Mouse (Mus musculus) MEL (cell line): ENCODE data around the gene Marc2. TPM values are rescaled to one million over a fixed set of nuclear protein-coding genes. Genes with fewer than 3 reads are reported as not detected.

Experiments
- DNase-seq: peaks from one replicate; pipeline ENCODE4 v3.0.0; 2011; ENCODE audit warnings: low read depth, low spot score
- H3K27ac ChIP-seq: 2 replicates; pipeline ENCODE4 v1.5.1; 2012; ENCODE audit warnings: low read depth, mild to moderate bottlenecking, control low read depth, low read length, moderate library complexity; ENCODE audit not compliant: control insufficient read depth
- H3K27me3 ChIP-seq, 2 experiments: fragments of 150-350 bp in 1 of 2; sonication (generic) in 1 of 2; 2 replicates each; pipeline ENCODE4 v1.6.1; 2012; ENCODE audit warnings: low read length in 2 of 2, mild to moderate bottlenecking in 2 of 2, improper control_type of control experiment in 1 of 2, moderate library complexity in 1 of 2; ENCODE audit not compliant: insufficient read depth in 2 of 2, control insufficient read depth in 1 of 2
- H3K36me3 ChIP-seq, 2 experiments: 2 replicates each; pipeline ENCODE4 v1.6.1; 2012 to 2014; ENCODE audit warnings: low read length in 2 of 2, improper control_type of control experiment in 1 of 2, inconsistent platforms in 1 of 2, mild to moderate bottlenecking in 1 of 2; ENCODE audit not compliant: insufficient read depth in 2 of 2, control insufficient read depth in 1 of 2
- H3K4me1 ChIP-seq, 2 experiments: fragments of 150-350 bp in 1 of 2; sonication (generic) in 1 of 2; 2 replicates each; pipeline ENCODE4 v1.6.1; 2012; ENCODE audit warnings: low read length in 2 of 2, improper control_type of control experiment in 1 of 2, mild to moderate bottlenecking in 1 of 2; ENCODE audit not compliant: insufficient read depth in 2 of 2, control insufficient read depth in 1 of 2
- H3K4me3 ChIP-seq, 2 experiments: fragments of 150-350 bp in 1 of 2; sonication (generic) in 1 of 2; 2 replicates each; pipeline ENCODE4 v1.5.1; 2012; ENCODE audit warnings: low read depth in 2 of 2, low read length in 2 of 2, mild to moderate bottlenecking in 2 of 2, moderate library complexity in 2 of 2, control low read depth in 1 of 2, improper control_type of control experiment in 1 of 2; ENCODE audit not compliant: control insufficient read depth in 1 of 2, insufficient read depth in 1 of 2
- H3K79me2 ChIP-seq: 2 replicates; pipeline ENCODE4 v1.6.1; 2012; ENCODE audit warnings: mild to moderate bottlenecking, low read length, moderate library complexity; ENCODE audit not compliant: control insufficient read depth, poor library complexity, insufficient read depth
- H3K9ac ChIP-seq: 2 replicates; pipeline ENCODE4 v1.6.1; 2012; ENCODE audit warnings: low read depth, mild to moderate bottlenecking, control low read depth, low read length, moderate library complexity; ENCODE audit not compliant: control insufficient read depth, poor library complexity, severe bottlenecking
- H3K9me3 ChIP-seq: fragments of 150-350 bp; sonication (generic); replicated peaks from 2 replicates; pipeline ENCODE4 v1.6.1; 2012; ENCODE audit warnings: mild to moderate bottlenecking, low read length, improper control_type of control experiment, moderate library complexity; ENCODE audit not compliant: insufficient read depth
- CHD2 ChIP-seq: IDR thresholded peaks from 2 replicates; pipeline ENCODE4 v1.6.1; 2011; ENCODE audit warnings: low read length, improper control_type of control experiment
- CTCF ChIP-seq, 3 experiments: IDR thresholded peaks in 2 of 3; conservative IDR thresholded peaks in 1 of 3; 2 replicates each; pipeline ENCODE4 v1.5.1; 2011 to 2012; ENCODE audit warnings: low read length in 3 of 3, low read depth in 2 of 3, mild to moderate bottlenecking in 2 of 3, improper control_type of control experiment in 1 of 3, inconsistent platforms in 1 of 3, mixed read lengths in 1 of 3, moderate library complexity in 1 of 3; ENCODE audit not compliant: control insufficient read depth in 1 of 3, insufficient read depth in 1 of 3, poor library complexity in 1 of 3, severe bottlenecking in 1 of 3
- E2F4 ChIP-seq: IDR thresholded peaks from 2 replicates; pipeline ENCODE4 v1.6.1; 2011; ENCODE audit warnings: low read depth, low read length, improper control_type of control experiment, borderline replicate concordance
- ELF1 ChIP-seq: IDR thresholded peaks from 2 replicates; pipeline ENCODE4 v1.6.1; 2014; ENCODE audit warnings: low read depth, mild to moderate bottlenecking, inconsistent platforms, low read length, improper control_type of control experiment, moderate library complexity
- EP300 ChIP-seq, 2 experiments: IDR thresholded peaks; 2 replicates each; pipeline ENCODE4 v1.6.1; 2011; ENCODE audit warnings: improper control_type of control experiment in 2 of 2, low read length in 2 of 2, low read depth in 1 of 2, mild to moderate bottlenecking in 1 of 2
- ETS1 ChIP-seq: IDR thresholded peaks from 2 replicates; pipeline ENCODE4 v1.6.1; 2012; ENCODE audit warnings: low read depth, mild to moderate bottlenecking, inconsistent platforms, low read length, improper control_type of control experiment, moderate library complexity
- GABPA ChIP-seq: IDR thresholded peaks from 2 replicates; pipeline ENCODE4 v1.6.1; 2012; ENCODE audit warnings: low read depth, mild to moderate bottlenecking, inconsistent platforms, low read length, improper control_type of control experiment, moderate library complexity
- GATA1 ChIP-seq: IDR thresholded peaks from 2 replicates; pipeline ENCODE4 v1.6.1; 2011; ENCODE audit warnings: low read depth, low read length, improper control_type of control experiment
- HCFC1 ChIP-seq: IDR thresholded peaks from 2 replicates; pipeline ENCODE4 v1.6.1; 2012; ENCODE audit warnings: low read depth, mild to moderate bottlenecking, inconsistent platforms, low read length, improper control_type of control experiment, moderate library complexity
- JUND ChIP-seq: IDR thresholded peaks from 2 replicates; pipeline ENCODE4 v1.6.1; 2011; ENCODE audit warnings: low read depth, mild to moderate bottlenecking, improper control_type of control experiment, low read length
- KAT2A ChIP-seq: conservative IDR thresholded peaks from 2 replicates; pipeline ENCODE4 v1.6.1; 2012; ENCODE audit warnings: low read depth, low read length, improper control_type of control experiment, inconsistent platforms
- MAX ChIP-seq: IDR thresholded peaks from 2 replicates; pipeline ENCODE4 v1.6.1; 2011; ENCODE audit warnings: low read length, improper control_type of control experiment
- MAZ ChIP-seq: IDR thresholded peaks from 2 replicates; pipeline ENCODE4 v1.6.1; 2012; ENCODE audit warnings: low read depth, mild to moderate bottlenecking, inconsistent platforms, low read length, improper control_type of control experiment
- MEF2A ChIP-seq: IDR thresholded peaks from 2 replicates; pipeline ENCODE4 v1.6.1; 2014; ENCODE audit warnings: low read depth, mild to moderate bottlenecking, inconsistent platforms, low read length, improper control_type of control experiment; ENCODE audit not compliant: poor library complexity, insufficient replicate concordance, severe bottlenecking; ENCODE audit errors: extremely low read depth
- MXI1 ChIP-seq: IDR thresholded peaks from 2 replicates; pipeline ENCODE4 v1.6.1; 2011; ENCODE audit warnings: mild to moderate bottlenecking, low read depth, low read length, improper control_type of control experiment
- MYB ChIP-seq: IDR thresholded peaks from 2 replicates; pipeline ENCODE4 v1.6.1; 2011; ENCODE audit warnings: mild to moderate bottlenecking, low read depth, low read length, improper control_type of control experiment
- MYC ChIP-seq: IDR thresholded peaks from 2 replicates; pipeline ENCODE4 v1.6.1; 2011; ENCODE audit warnings: low read depth, mild to moderate bottlenecking, low read length, improper control_type of control experiment, moderate library complexity
- NELFE ChIP-seq: IDR thresholded peaks from 2 replicates; pipeline ENCODE4 v1.6.1; 2011; ENCODE audit warnings: low read depth, low read length, improper control_type of control experiment
- NRF1 ChIP-seq: IDR thresholded peaks from 2 replicates; pipeline ENCODE4 v1.6.1; 2014; ENCODE audit warnings: low read depth, mild to moderate bottlenecking, inconsistent platforms, low read length, improper control_type of control experiment, moderate library complexity; ENCODE audit not compliant: poor library complexity, insufficient read depth, severe bottlenecking
- POLR2AphosphoS5 ChIP-seq: IDR thresholded peaks from 2 replicates; pipeline ENCODE4 v1.6.1; 2012; ENCODE audit warnings: low read depth, borderline replicate concordance, mild to moderate bottlenecking, inconsistent platforms, low read length, moderate library complexity, mixed read lengths
- RAD21 ChIP-seq: IDR thresholded peaks from 2 replicates; pipeline ENCODE4 v1.6.1; 2011; ENCODE audit warnings: mild to moderate bottlenecking, low read depth, low read length, improper control_type of control experiment
- RCOR1 ChIP-seq: IDR thresholded peaks from 2 replicates; pipeline ENCODE4 v1.6.1; 2012; ENCODE audit warnings: low read depth, mild to moderate bottlenecking, inconsistent platforms, low read length, improper control_type of control experiment
- SIN3A ChIP-seq: IDR thresholded peaks from 2 replicates; pipeline ENCODE4 v1.6.1; 2012; ENCODE audit warnings: low read length, improper control_type of control experiment, inconsistent platforms
- SMC3 ChIP-seq: IDR thresholded peaks from 2 replicates; pipeline ENCODE4 v1.6.1; 2011; ENCODE audit warnings: low read depth, low read length, improper control_type of control experiment
- TAL1 ChIP-seq: IDR thresholded peaks from 2 replicates; pipeline ENCODE4 v1.6.1; 2012; ENCODE audit warnings: mild to moderate bottlenecking, inconsistent platforms, low read length, moderate library complexity, mixed read lengths
- TCF12 ChIP-seq: IDR thresholded peaks from 2 replicates; pipeline ENCODE4 v1.6.1; 2014; ENCODE audit warnings: low read depth, mild to moderate bottlenecking, inconsistent platforms, low read length, improper control_type of control experiment, moderate library complexity
- UBTF ChIP-seq: IDR thresholded peaks from 2 replicates; pipeline ENCODE4 v1.6.1; 2012; ENCODE audit warnings: low read depth, mild to moderate bottlenecking, inconsistent platforms, low read length, improper control_type of control experiment, moderate library complexity, borderline replicate concordance; ENCODE audit not compliant: insufficient read depth
- USF1 ChIP-seq: IDR thresholded peaks from 2 replicates; pipeline ENCODE4 v1.6.1; 2014; ENCODE audit warnings: low read depth, mild to moderate bottlenecking, inconsistent platforms, low read length, improper control_type of control experiment, moderate library complexity
- USF2 ChIP-seq, 2 experiments: IDR thresholded peaks; 2 replicates each; pipeline ENCODE4 v1.6.1; 2011 to 2012; ENCODE audit warnings: improper control_type of control experiment in 2 of 2, low read length in 2 of 2, borderline replicate concordance in 1 of 2, inconsistent platforms in 1 of 2, low read depth in 1 of 2, mild to moderate bottlenecking in 1 of 2; ENCODE audit not compliant: insufficient read depth in 1 of 2
- ZKSCAN1 ChIP-seq: IDR thresholded peaks from 2 replicates; pipeline ENCODE4 v1.6.1; 2012; ENCODE audit warnings: low read depth, mild to moderate bottlenecking, inconsistent platforms, low read length, improper control_type of control experiment, moderate library complexity
- ZNF384 ChIP-seq: IDR thresholded peaks from 2 replicates; pipeline ENCODE4 v1.6.1; 2012; ENCODE audit warnings: low read depth, mild to moderate bottlenecking, inconsistent platforms, low read length, improper control_type of control experiment
- polyA plus RNA-seq, 2 experiments: library from polyadenylated mRNA; stranded (reverse) in 1 of 2; unstranded in 1 of 2; fragments of >175 nt in 1 of 2; fragments of >200 nt in 1 of 2; gene quantifications; 2 replicates each; pipeline versions ENCODE4 v1.2.1 to v1.2.4; 2012; ENCODE audit warnings: low replicate concordance in 2 of 2, low read depth in 1 of 2; ENCODE audit not compliant: insufficient read length in 2 of 2, insufficient read depth in 1 of 2, missing spikeins in 1 of 2
- total RNA-seq: library from RNA; depleted of rRNA; stranded (reverse); fragments of 300-350 nt; gene quantifications from 2 replicates; pipeline ENCODE4 v1.2.3, GENCODE M21; 2012

Gene Marc2
- total and polyA plus RNA-seq, 3 experiments = 99.4 to 281 TPM; not detected in 1

GRCm38 (mm10) chr1:184791109-184791508 is 55.1 kb downstream of the Marc2 start (continued):
- TF ChIP-seq NRF1 (no peak), KAT2A (no peak), MEF2A (no peak), RAD21 (peak; percentile 72), MXI1 (no peak), SIN3A (0 out of 2 replicates have a peak, but pooled peaks have one; percentile 19), HCFC1 (no peak), RCOR1 (no peak), EP300 (IDR thresholded peaks at IDR 0.05; ENCODE audit: low read depth in 1 of 2, low read length in 2 of 2) (no peak)
- TF ChIP-seq, all 39 proteins: peak for 6

GRCm38 (mm10) chr1:184786376-184787151 is 59.7 kb downstream of the Marc2 start:
- H3K79me2 ChIP-seq = no peaks in the 10 kb centered on the region
- DNase-seq = peak; percentile 46
- no peak overlapping the region for H3K4me3 ChIP-seq
- H3K27ac ChIP-seq = no peak overlapping the region
- H3K9me3 ChIP-seq = no peaks in the 10 kb centered on the region
- H3K27me3 ChIP-seq = no peaks in the 10 kb centered on the region
- 0 out of 4 replicates have a peak, but pooled peaks cover 0 to 3% of the 10 kb centered on the region in 2 experiments for H3K4me1 ChIP-seq
- no peak overlapping the region for H3K9ac ChIP-seq
- no peaks in the 10 kb centered on the region for H3K36me3 ChIP-seq
- TF ChIP-seq ZKSCAN1 = 0 out of 2 replicates have a peak, but pooled peaks have one; percentile 39
- no peak for TF ChIP-seq MAZ
- no peak for TF ChIP-seq NELFE
- TF ChIP-seq EP300 (IDR thresholded peaks at IDR 0.05; ENCODE audit: low read depth in 1 of 2, low read length in 2 of 2) = 0 out of 4 replicates have a peak, but pooled peaks of 1 of the 2 experiments have one; percentile 12
- no peak for TF ChIP-seq GATA1
- TF ChIP-seq HCFC1 = no peak
- no peak for TF ChIP-seq ZNF384
- TF ChIP-seq NRF1 = no peak
- no peak for TF ChIP-seq USF2 (IDR thresholded peaks at IDR 0.05; ENCODE audit: borderline replicate concordance in 1 of 2, insufficient read depth in 1 of 2, low read depth in 1 of 2, low read length in 2 of 2)
- no peak for TF ChIP-seq TAL1
- peak; percentile 41 for TF ChIP-seq SMC3
- no peak for TF ChIP-seq MEF2A
- TF ChIP-seq TCF12 = no peak
- peak; percentile 47 for TF ChIP-seq RAD21
- TF ChIP-seq RCOR1 = no peak
- TF ChIP-seq KAT2A = no peak
- TF ChIP-seq MXI1 = no peak
- no peak for TF ChIP-seq E2F4
- no peak for TF ChIP-seq CHD2
- TF ChIP-seq MYB = no peak
- no peak for TF ChIP-seq MAX
- TF ChIP-seq UBTF = no peak
- no peak for TF ChIP-seq JUND
- TF ChIP-seq GABPA = no peak
- TF ChIP-seq POLR2AphosphoS5 = no peak
- no peak for TF ChIP-seq MYC
- TF ChIP-seq CTCF (IDR thresholded peaks at IDR 0.05 in 2 of 3, conservative IDR thresholded peaks at IDR 0.05 in 1 of 3; ENCODE audit: control insufficient read depth in 1 of 3, insufficient read depth in 1 of 3, low read depth in 2 of 3, low read length in 3 of 3, poor library complexity in 1 of 3, severe bottlenecking in 1 of 3) = peak; percentile 48 to 67 (median 56)
- TF ChIP-seq ELF1 = no peak
- TF ChIP-seq USF1 = no peak
- no peak for TF ChIP-seq SIN3A
- no peak for TF ChIP-seq ETS1
